Mouse (Mus musculus) inflammation-experienced regulatory T-cells, adult 16 weeks (primary cell): Measurements from ENCODE around the gene Gm4981. TPM values are rescaled to one million over a fixed set of nuclear protein-coding genes. Genes with fewer than 3 reads are reported as not detected.

Experiments
- polyA plus RNA-seq: library from polyadenylated mRNA; unstranded; fragments of 100-300 nt; shearing (Covaris generic); gene quantifications from one replicate; pipeline ENCODE4 v1.2.1, GENCODE M21; 2017

Gene Gm4981
- not detected for polyA plus RNA-seq

GRCm38 (mm10) chr10:58236613-58237012 is at the start of gene Gm4981:
TSS of gene Gm4981 (minus strand) at chr10:58236701.

GRCm38 (mm10) chr10:58255213-58255892 is 18.9 kb upstream of the Gm4981 start, which contains the start of gene Gcc2:
TSS of gene Gcc2 (plus strand) at chr10:58255497.

GRCm38 (mm10) chr10:58232641-58232969 is 3.9 kb downstream of the Gm4981 start, which contains the start of gene Duxf3:
TSS of gene Duxf3 (minus strand) at chr10:58232675.

GRCm38 (mm10) chr10:58224827-58225785 is 11.4 kb downstream of the Gm4981 start, which contains the start of gene AW822073:
TSS of gene AW822073 (minus strand) at chr10:58224930.

Other genes starting within 250 kb of the Gm4981 start
- gene AW822073, start 11.8 kb downstream of the Gm4981 start, polyA plus RNA-seq: not detected
- gene Duxf3, start 4.0 kb downstream of the Gm4981 start, polyA plus RNA-seq: not detected
- gene Gcc2, start 18.8 kb upstream of the Gm4981 start, polyA plus RNA-seq: 71.1 TPM
- gene Lims1, start 86.8 kb upstream of the Gm4981 start, polyA plus RNA-seq: 119 TPM
- 77.9 TPM for gene Ranbp2, start 210.2 kb upstream of the Gm4981 start, polyA plus RNA-seq